11 mouse cellular contexts compared by ENCODE assay signal in genomic region chr13:112433271-112433670, GRCm38 (mm10). TPM values are rescaled to one million over a fixed set of nuclear protein-coding genes. Genes with fewer than 3 reads are reported as not detected.
A peak's percentile ranks its signal among the peaks of the same experiment; 100 is the strongest.
DNase-seq lines count a peak whose midpoint lies in the region; ATAC-seq and TF ChIP-seq lines count a peak whose summit lies in the region.
"Had no signal": no experiment of that assay in that cellular context is flagged by ENCODE, and none has a peak within 500 bp of the region (broad histone marks: within the 10 kb centered on the region; RNA-seq: fewer than 3 reads in every experiment).

No protein-coding gene starts in this region.

- 48% methylated on average over 5 of the region's 5 CpGs for WGBS in kidney, postnatal 0 days
- WGBS in kidney, embryonic 16.5 days = 46% methylated on average over 5 of the region's 5 CpGs

- ATAC-seq in kidney, postnatal 0 days (replicated peaks; ENCODE audit: low FRiP score, low read depth) = no peak
- no peak for ATAC-seq in kidney, embryonic 16.5 days (ENCODE audit: low FRiP score, low TSS enrichment)
- peak; percentile 19; the same call in 1 of the 2 replicates for ATAC-seq in neutrophil, adult 5-6 weeks (ENCODE audit: extremely low read depth, insufficient number of reproducible peaks, low FRiP score, poor library complexity, severe bottlenecking)

- H3K4me1 ChIP-seq in kidney, postnatal 0 days (replicated peaks; ENCODE audit: insufficient read depth, low read length) = 0 out of 2 replicates have a peak, but pooled peaks cover 6% of the 10 kb centered on the region
- peaks cover 18% of the 10 kb centered on the region; the same call in 1 of the 2 replicates for H3K4me1 ChIP-seq in kidney, embryonic 16.5 days (ENCODE audit: insufficient read depth, low read length)
- H3K4me1 ChIP-seq in cortical plate, adult 2 months (ENCODE audit: control insufficient read depth, insufficient read depth, low read length) = no peaks in the 10 kb centered on the region
- H3K4me1 ChIP-seq: neural tube, embryonic 12.5 days had no signal

- H3K4me2 ChIP-seq in kidney, postnatal 0 days (ENCODE audit: low read length) = no peak overlapping the region
- H3K4me2 ChIP-seq in kidney, embryonic 16.5 days (replicated peaks; ENCODE audit: low read depth, low read length) = no peak overlapping the region
- H3K4me2 ChIP-seq: neural tube, embryonic 12.5 days had no signal

- no peak overlapping the region for H3K9ac ChIP-seq in kidney, postnatal 0 days (ENCODE audit: low read depth, low read length)
- no peak overlapping the region for H3K9ac ChIP-seq in kidney, embryonic 16.5 days (replicated peaks; ENCODE audit: low read length)
- H3K9ac ChIP-seq: neural tube, embryonic 12.5 days had no signal

- no peak for TF ChIP-seq POLR2A in cortical plate, adult 2 months (IDR thresholded peaks at IDR 0.05; ENCODE audit: extremely low read depth, insufficient read depth, low read length)

- intact Hi-C loops in left cerebral cortex, postnatal 4 days (cut with DNase I) = no loop called here

- 0 out of 2 replicates have a peak overlapping the region, but pooled peaks have one; percentile 31 for H3K27ac ChIP-seq in kidney, postnatal 0 days
- no peak overlapping the region for H3K27ac ChIP-seq in kidney, embryonic 16.5 days (ENCODE audit: low read length)
- 0 out of 2 replicates have a peak overlapping the region, but pooled peaks have one; percentile 16 for H3K27ac ChIP-seq in cortical plate, adult 2 months (ENCODE audit: insufficient read depth, low read length)
- H3K27ac ChIP-seq: neural tube, embryonic 12.5 days had no signal

- no peaks in the 10 kb centered on the region for H3K27me3 ChIP-seq in kidney, postnatal 0 days (ENCODE audit: insufficient read depth, low read length)
- H3K27me3 ChIP-seq in kidney, embryonic 16.5 days (ENCODE audit: insufficient read depth, low read length) = no peaks in the 10 kb centered on the region
- H3K27me3 ChIP-seq: neural tube, embryonic 12.5 days had no signal

- no peak for TF ChIP-seq CTCF in kidney, postnatal 0 days (IDR thresholded peaks at IDR 0.05; ENCODE audit: low read depth)
- TF ChIP-seq CTCF in cortical plate, adult 2 months (IDR thresholded peaks at IDR 0.05; ENCODE audit: extremely low read depth, insufficient read depth, low read length) = no peak

- DNase-seq in kidney, postnatal 0 days (ENCODE audit: low spot score) = no peak
- peak; percentile 75 for DNase-seq in CD4-positive helper T cell, adult 2 months (ENCODE audit: low read depth, low spot score)
- DNase-seq in cerebellum, adult 11-12 months = no peak
- no peak for DNase-seq in left cerebral cortex, postnatal 4 days
- no peak for DNase-seq in gastrocnemius, postnatal 10 days
- DNase-seq: cerebellum, adult 18-20 months; right cerebral cortex, postnatal 4 days had no signal

- H3K36me3 ChIP-seq in kidney, postnatal 0 days (ENCODE audit: insufficient read depth, low read length) = no peaks in the 10 kb centered on the region
- no peaks in the 10 kb centered on the region for H3K36me3 ChIP-seq in kidney, embryonic 16.5 days (ENCODE audit: insufficient read depth, low read length)
- H3K36me3 ChIP-seq: neural tube, embryonic 12.5 days had no signal

- H3K4me3 ChIP-seq in kidney, postnatal 0 days (replicated peaks; ENCODE audit: low read depth, low read length) = no peak overlapping the region
- H3K4me3 ChIP-seq in kidney, embryonic 16.5 days (ENCODE audit: low read length) = no peak overlapping the region
- no peak overlapping the region for H3K4me3 ChIP-seq in cortical plate, adult 2 months (ENCODE audit: insufficient read depth, low read length)
- H3K4me3 ChIP-seq: neural tube, embryonic 12.5 days had no signal

- no peaks in the 10 kb centered on the region for H3K9me3 ChIP-seq in kidney, postnatal 0 days (replicated peaks; ENCODE audit: low read length)
- H3K9me3 ChIP-seq in kidney, embryonic 16.5 days (ENCODE audit: low read length) = no peaks in the 10 kb centered on the region
- H3K9me3 ChIP-seq: neural tube, embryonic 12.5 days had no signal

RNA-seq across cellular contexts. Expression of gene Il6st, which starts 30.6 kb away (rescaled TPM):
- polyA plus RNA-seq in kidney, postnatal 0 days (2015; fragmentation: Nextera tagmentation; extraction: Ambion mirVana) = 24.0 and 26.0 TPM in 2 replicates
- 40.3 and 41.9 TPM in 2 replicates for polyA plus RNA-seq in kidney, embryonic 16.5 days (2015; fragmentation: Nextera tagmentation; extraction: Ambion mirVana)
- 23.5 and 26.8 TPM in 2 replicates for polyA plus RNA-seq in cortical plate, adult 2 months (2012; rRNA removed)
- 20.3 and 20.9 TPM in 2 replicates for total RNA-seq in neutrophil, adult 5-6 weeks (2017)
- total RNA-seq in left cerebral cortex, postnatal 4 days (2021) = 10 to 100 TPM; 60.0 to 61.0 TPM
- 100 to 1,000 TPM; 129 to 145 TPM for total RNA-seq in gastrocnemius, postnatal 10 days (2021)
